Mouse (Mus musculus): Measurements from ENCODE around the gene Ccdc105.

Ccdc105 gene

GRCm38 (mm10) chr10:78714129-78714528, 38.7 kb downstream of the Ccdc105 start:
- no peak for DNase-seq

GRCm38 (mm10) chr10:78710706-78711105, 42.2 kb downstream of the Ccdc105 start:
- no peak for DNase-seq

GRCm38 (mm10) chr10:78700881-78701280, 52.0 kb downstream of the Ccdc105 start:
- DNase-seq, result no peak

All from cerebellum, adult 18-20 months (tissue).